Mouse (Mus musculus) small intestine, adult 2 months (tissue): Measurements from ENCODE around the gene Ndufa6.

Experiments
- CTCF ChIP-seq: fragments of 200-500 bp; IDR thresholded peaks from 2 replicates; pipeline ENCODE4 v1.5.1; 2012; ENCODE audit warnings: low read depth, mild to moderate bottlenecking, control low read depth, inconsistent platforms, low read length, moderate library complexity, mixed read lengths; ENCODE audit not compliant: insufficient replicate concordance, insufficient read length; ENCODE audit errors: extremely low read depth
- POLR2A ChIP-seq: fragments of 200-500 bp; IDR thresholded peaks from 2 replicates; pipeline ENCODE4 v1.6.1; 2012; ENCODE audit warnings: low read depth, mild to moderate bottlenecking, control low read depth, inconsistent platforms, low read length, moderate library complexity

GRCm38 (mm10) chr15:82385729-82386128, 31.6 kb upstream of the Ndufa6 start:
- no peak for TF ChIP-seq CTCF
- no peak for TF ChIP-seq POLR2A
